Mouse (Mus musculus): ENCODE measurements around the gene G6pc3. TPM values are rescaled to one million over a fixed set of nuclear protein-coding genes. Genes with fewer than 3 reads are reported as not detected.

G6pc3 gene
- polyA plus RNA-seq (2014; fragmentation: Illumina TruSeq; extraction: RNeasy Lipid Tissue Mini Kit (QIAGEN cat#74804); ENCODE audit: low read depth, low replicate concordance), result 0.93 TPM

GRCm38 (mm10) chr11:102189461-102190436, at the start of gene G6pc3:
Gene G6pc3, plus strand, starts transcription at chr11:102189620.

GRCm38 (mm10) chr11:102145471-102146001, 43.9 kb upstream of the G6pc3 start, which contains the start of gene Nags:
Gene Nags, plus strand, starts transcription at chr11:102145513.

GRCm38 (mm10) chr11:102156039-102156785, 33.2 kb upstream of the G6pc3 start, which contains the start of gene Tmem101:
Gene Tmem101, minus strand, starts transcription at chr11:102156404.

GRCm38 (mm10) chr11:102184646-102185495, 4.5 kb upstream of the G6pc3 start, which contains the start of gene Lsm12:
Gene Lsm12, minus strand, starts transcription at chr11:102185296.

GRCm38 (mm10) chr11:102230006-102230741, 40.8 kb downstream of the G6pc3 start, which contains the start of gene Hdac5:
Gene Hdac5, minus strand, starts transcription at chr11:102230166.

Other genes starting within 250 kb of the G6pc3 start
- 0.28 TPM for gene Sost, start 222.6 kb upstream of the G6pc3 start, polyA plus RNA-seq (2014; fragmentation: Illumina TruSeq; extraction: RNeasy Lipid Tissue Mini Kit (QIAGEN cat#74804); ENCODE audit: low read depth, low replicate concordance)
- not detected for gene Cfap97d1, start 205.3 kb upstream of the G6pc3 start, polyA plus RNA-seq (2014; fragmentation: Illumina TruSeq; extraction: RNeasy Lipid Tissue Mini Kit (QIAGEN cat#74804); ENCODE audit: low read depth, low replicate concordance)
- gene Dusp3, start 202.6 kb upstream of the G6pc3 start, polyA plus RNA-seq (2014; fragmentation: Illumina TruSeq; extraction: RNeasy Lipid Tissue Mini Kit (QIAGEN cat#74804); ENCODE audit: low read depth, low replicate concordance), result 32.9 TPM
- gene Mpp3, start 161.2 kb upstream of the G6pc3 start, polyA plus RNA-seq (2014; fragmentation: Illumina TruSeq; extraction: RNeasy Lipid Tissue Mini Kit (QIAGEN cat#74804); ENCODE audit: low read depth, low replicate concordance), result 0.44 TPM
- gene Cd300lg, start 148.1 kb upstream of the G6pc3 start, polyA plus RNA-seq (2014; fragmentation: Illumina TruSeq; extraction: RNeasy Lipid Tissue Mini Kit (QIAGEN cat#74804); ENCODE audit: low read depth, low replicate concordance), result 19.1 TPM
- gene Mpp2, start 101.1 kb upstream of the G6pc3 start, polyA plus RNA-seq (2014; fragmentation: Illumina TruSeq; extraction: RNeasy Lipid Tissue Mini Kit (QIAGEN cat#74804); ENCODE audit: low read depth, low replicate concordance), result 0.49 TPM
- not detected for gene Ppy, start 88.3 kb upstream of the G6pc3 start, polyA plus RNA-seq (2014; fragmentation: Illumina TruSeq; extraction: RNeasy Lipid Tissue Mini Kit (QIAGEN cat#74804); ENCODE audit: low read depth, low replicate concordance)
- not detected for gene Pyy, start 81.8 kb upstream of the G6pc3 start, polyA plus RNA-seq (2014; fragmentation: Illumina TruSeq; extraction: RNeasy Lipid Tissue Mini Kit (QIAGEN cat#74804); ENCODE audit: low read depth, low replicate concordance)
- gene Nags, start 44.1 kb upstream of the G6pc3 start, polyA plus RNA-seq (2014; fragmentation: Illumina TruSeq; extraction: RNeasy Lipid Tissue Mini Kit (QIAGEN cat#74804); ENCODE audit: low read depth, low replicate concordance), result not detected
- 2.8 TPM for gene Tmem101, start 33.2 kb upstream of the G6pc3 start, polyA plus RNA-seq (2014; fragmentation: Illumina TruSeq; extraction: RNeasy Lipid Tissue Mini Kit (QIAGEN cat#74804); ENCODE audit: low read depth, low replicate concordance)
- 31.2 TPM for gene Lsm12, start 4.3 kb upstream of the G6pc3 start, polyA plus RNA-seq (2014; fragmentation: Illumina TruSeq; extraction: RNeasy Lipid Tissue Mini Kit (QIAGEN cat#74804); ENCODE audit: low read depth, low replicate concordance)
- gene Hdac5, start 40.5 kb downstream of the G6pc3 start, polyA plus RNA-seq (2014; fragmentation: Illumina TruSeq; extraction: RNeasy Lipid Tissue Mini Kit (QIAGEN cat#74804); ENCODE audit: low read depth, low replicate concordance), result 0.44 TPM
- not detected for gene BC030867, start 59.3 kb downstream of the G6pc3 start, polyA plus RNA-seq (2014; fragmentation: Illumina TruSeq; extraction: RNeasy Lipid Tissue Mini Kit (QIAGEN cat#74804); ENCODE audit: low read depth, low replicate concordance)
- not detected for gene Asb16, start 79.1 kb downstream of the G6pc3 start, polyA plus RNA-seq (2014; fragmentation: Illumina TruSeq; extraction: RNeasy Lipid Tissue Mini Kit (QIAGEN cat#74804); ENCODE audit: low read depth, low replicate concordance)
- gene Tmub2, start 95.3 kb downstream of the G6pc3 start, polyA plus RNA-seq (2014; fragmentation: Illumina TruSeq; extraction: RNeasy Lipid Tissue Mini Kit (QIAGEN cat#74804); ENCODE audit: low read depth, low replicate concordance), result 7.2 TPM
- 4.4 TPM for gene Atxn7l3, start 107.0 kb downstream of the G6pc3 start, polyA plus RNA-seq (2014; fragmentation: Illumina TruSeq; extraction: RNeasy Lipid Tissue Mini Kit (QIAGEN cat#74804); ENCODE audit: low read depth, low replicate concordance)
- 31.2 TPM for gene Ubtf, start 130.1 kb downstream of the G6pc3 start, polyA plus RNA-seq (2014; fragmentation: Illumina TruSeq; extraction: RNeasy Lipid Tissue Mini Kit (QIAGEN cat#74804); ENCODE audit: low read depth, low replicate concordance)
- 8.4 TPM for gene Slc4a1, start 176.6 kb downstream of the G6pc3 start, polyA plus RNA-seq (2014; fragmentation: Illumina TruSeq; extraction: RNeasy Lipid Tissue Mini Kit (QIAGEN cat#74804); ENCODE audit: low read depth, low replicate concordance)
- gene Rundc3a, start 203.8 kb downstream of the G6pc3 start, polyA plus RNA-seq (2014; fragmentation: Illumina TruSeq; extraction: RNeasy Lipid Tissue Mini Kit (QIAGEN cat#74804); ENCODE audit: low read depth, low replicate concordance), result not detected
- 21.5 TPM for gene Slc25a39, start 218.3 kb downstream of the G6pc3 start, polyA plus RNA-seq (2014; fragmentation: Illumina TruSeq; extraction: RNeasy Lipid Tissue Mini Kit (QIAGEN cat#74804); ENCODE audit: low read depth, low replicate concordance)
- gene Grn, start 240.7 kb downstream of the G6pc3 start, polyA plus RNA-seq (2014; fragmentation: Illumina TruSeq; extraction: RNeasy Lipid Tissue Mini Kit (QIAGEN cat#74804); ENCODE audit: low read depth, low replicate concordance), result 8.7 TPM